Comparison of ENCODE assay signal across 17 mouse cellular contexts in genomic region chr15:102780626-102781025, GRCm38 (mm10). TPM values are rescaled to one million over a fixed set of nuclear protein-coding genes. Genes with fewer than 3 reads are reported as not detected.
DNase-seq lines count a peak whose midpoint lies in the region; ATAC-seq and TF ChIP-seq lines count a peak whose summit lies in the region.
"Had no signal": no experiment of that assay in that cellular context is flagged by ENCODE, and none has a peak within 500 bp of the region (broad histone marks: within the 10 kb centered on the region; RNA-seq: fewer than 3 reads in every experiment).

No protein-coding gene starts in this region.

- no peak for TF ChIP-seq EP300 in stomach, postnatal 0 days (optimal IDR thresholded peaks at IDR 0.05)

- H3K4me2 ChIP-seq in stomach, embryonic 16.5 days (ENCODE audit: low read depth, low read length): no peak overlapping the region
- H3K4me2 ChIP-seq in stomach, postnatal 0 days (replicated peaks; ENCODE audit: low read depth): no peak overlapping the region
- no peak overlapping the region for H3K4me2 ChIP-seq in kidney, postnatal 0 days (ENCODE audit: low read length)
- H3K4me2 ChIP-seq in neural tube, embryonic 15.5 days: no peak overlapping the region
- H3K4me2 ChIP-seq: embryonic facial prominence, embryonic 12.5 days; forebrain, embryonic 15.5 days; hindbrain, embryonic 13.5 days had no signal

- peak; percentile 13; the same call in 1 of the 2 replicates for ATAC-seq in stomach, embryonic 16.5 days (ENCODE audit: insufficient read depth, low FRiP score)
- ATAC-seq in stomach, postnatal 0 days (ENCODE audit: low FRiP score, low TSS enrichment): no peak
- 0 out of 2 replicates have a peak, but pooled peaks have one; percentile 57 for ATAC-seq in kidney, postnatal 0 days (replicated peaks; ENCODE audit: low FRiP score, low read depth)
- ATAC-seq in neural tube, embryonic 15.5 days (ENCODE audit: low FRiP score): no peak
- ATAC-seq: forebrain, embryonic 15.5 days had no signal

- no peaks in the 10 kb centered on the region; the same call in 1 of the 2 replicates for H3K27me3 ChIP-seq in stomach, embryonic 16.5 days (ENCODE audit: control insufficient read depth, insufficient read depth, low read length)
- H3K27me3 ChIP-seq in stomach, postnatal 0 days (ENCODE audit: control insufficient read depth, insufficient read depth, low read length): 0 out of 2 replicates have a peak, but pooled peaks cover 2% of the 10 kb centered on the region
- no peaks in the 10 kb centered on the region for H3K27me3 ChIP-seq in kidney, postnatal 0 days (ENCODE audit: insufficient read depth, low read length)
- no peaks in the 10 kb centered on the region for H3K27me3 ChIP-seq in neural tube, embryonic 15.5 days (replicated peaks)
- H3K27me3 ChIP-seq: forebrain, embryonic 15.5 days had no signal

- no peak overlapping the region for H3K27ac ChIP-seq in stomach, embryonic 16.5 days (ENCODE audit: low read length)
- no peak overlapping the region for H3K27ac ChIP-seq in stomach, postnatal 0 days (replicated peaks)
- no peak overlapping the region for H3K27ac ChIP-seq in kidney, postnatal 0 days
- no peak overlapping the region for H3K27ac ChIP-seq in neural tube, embryonic 15.5 days (replicated peaks)
- H3K27ac ChIP-seq: embryonic facial prominence, embryonic 12.5 days; forebrain, embryonic 15.5 days; heart, embryonic 10.5 days; hindbrain, embryonic 13.5 days had no signal

- no peak for TF ChIP-seq CTCF in stomach, postnatal 0 days (IDR thresholded peaks at IDR 0.05; ENCODE audit: low read depth)
- no peak for TF ChIP-seq CTCF in kidney, postnatal 0 days (IDR thresholded peaks at IDR 0.05; ENCODE audit: low read depth)

- no peak overlapping the region for H3K9ac ChIP-seq in stomach, embryonic 16.5 days (ENCODE audit: low read length)
- H3K9ac ChIP-seq in stomach, postnatal 0 days (ENCODE audit: low read length): no peak overlapping the region
- H3K9ac ChIP-seq in kidney, postnatal 0 days (ENCODE audit: low read depth, low read length): no peak overlapping the region
- no peak overlapping the region for H3K9ac ChIP-seq in neural tube, embryonic 15.5 days (replicated peaks)
- H3K9ac ChIP-seq: embryonic facial prominence, embryonic 12.5 days; forebrain, embryonic 15.5 days; hindbrain, embryonic 13.5 days had no signal

- DNase-seq in stomach, postnatal 0 days (ENCODE audit: low spot score): no peak
- DNase-seq in kidney, postnatal 0 days (ENCODE audit: low spot score): no peak
- DNase-seq in kidney, postnatal 36 days: peak; percentile 84 to 86
- DNase-seq in cerebellum, adult 9-11 months: no peak
- DNase-seq: adrenal gland, adult 8-10 months; adrenal gland, postnatal 36 days; cerebellum, adult 2 months; cerebellum, postnatal 14 days; gastrocnemius, postnatal 10 days; heart, adult 18-20 months; heart, postnatal 10 days had no signal

- H3K4me1 ChIP-seq in stomach, embryonic 16.5 days (ENCODE audit: control insufficient read depth, insufficient read depth, low read length): peaks cover 11% of the 10 kb centered on the region
- H3K4me1 ChIP-seq in stomach, postnatal 0 days (replicated peaks; ENCODE audit: control insufficient read depth, insufficient read depth): no peaks in the 10 kb centered on the region
- H3K4me1 ChIP-seq in kidney, postnatal 0 days (replicated peaks; ENCODE audit: insufficient read depth, low read length): no peaks in the 10 kb centered on the region
- H3K4me1 ChIP-seq in neural tube, embryonic 15.5 days: peaks cover 28% of the 10 kb centered on the region
- H3K4me1 ChIP-seq: embryonic facial prominence, embryonic 12.5 days; forebrain, embryonic 15.5 days; heart, embryonic 10.5 days had no signal

- no peak overlapping the region for H3K4me3 ChIP-seq in stomach, embryonic 16.5 days (replicated peaks; ENCODE audit: low read length)
- no peak overlapping the region for H3K4me3 ChIP-seq in stomach, postnatal 0 days (ENCODE audit: low read depth, low read length)
- H3K4me3 ChIP-seq in kidney, postnatal 0 days (replicated peaks; ENCODE audit: low read depth, low read length): no peak overlapping the region
- no peak overlapping the region for H3K4me3 ChIP-seq in neural tube, embryonic 15.5 days (replicated peaks)
- H3K4me3 ChIP-seq: embryonic facial prominence, embryonic 12.5 days; forebrain, embryonic 15.5 days; heart, embryonic 10.5 days; hindbrain, embryonic 13.5 days had no signal

- WGBS in stomach, embryonic 16.5 days: 73% methylated on average over 6 of the region's 6 CpGs
- WGBS in stomach, postnatal 0 days: 75% methylated on average over 6 of the region's 6 CpGs
- WGBS in kidney, postnatal 0 days: 61% methylated on average over 6 of the region's 6 CpGs
- WGBS in neural tube, embryonic 15.5 days: 84% methylated on average over 6 of the region's 6 CpGs

- H3K9me3 ChIP-seq in stomach, embryonic 16.5 days (replicated peaks; ENCODE audit: control insufficient read depth, low read length): no peaks in the 10 kb centered on the region
- no peaks in the 10 kb centered on the region for H3K9me3 ChIP-seq in stomach, postnatal 0 days (ENCODE audit: control insufficient read depth, low read length)
- H3K9me3 ChIP-seq in kidney, postnatal 0 days (replicated peaks; ENCODE audit: low read length): no peaks in the 10 kb centered on the region
- no peaks in the 10 kb centered on the region for H3K9me3 ChIP-seq in neural tube, embryonic 15.5 days (replicated peaks)
- H3K9me3 ChIP-seq: embryonic facial prominence, embryonic 12.5 days; forebrain, embryonic 15.5 days; heart, embryonic 10.5 days; hindbrain, embryonic 13.5 days had no signal

- no peaks in the 10 kb centered on the region for H3K36me3 ChIP-seq in stomach, embryonic 16.5 days (ENCODE audit: control insufficient read depth, insufficient read depth, low read length)
- H3K36me3 ChIP-seq in stomach, postnatal 0 days (ENCODE audit: control insufficient read depth, insufficient read depth, low read length): no peaks in the 10 kb centered on the region
- H3K36me3 ChIP-seq in kidney, postnatal 0 days (ENCODE audit: insufficient read depth, low read length): no peaks in the 10 kb centered on the region
- H3K36me3 ChIP-seq in neural tube, embryonic 15.5 days: no peaks in the 10 kb centered on the region
- H3K36me3 ChIP-seq: embryonic facial prominence, embryonic 12.5 days; forebrain, embryonic 15.5 days; heart, embryonic 10.5 days; hindbrain, embryonic 13.5 days had no signal

RNA-seq across cellular contexts. Expression of gene Calcoco1, which starts 58.6 kb away (rescaled TPM):
- polyA plus RNA-seq in stomach, embryonic 16.5 days (2015; fragmentation: Nextera tagmentation; extraction: Ambion mirVana): 36.8 and 37.7 TPM in 2 replicates
- 25.5 and 27.6 TPM in 2 replicates for polyA plus RNA-seq in stomach, postnatal 0 days (2015; fragmentation: Nextera tagmentation; extraction: Ambion mirVana)
- 55.2 and 57.5 TPM in 2 replicates for polyA plus RNA-seq in kidney, postnatal 0 days (2015; fragmentation: Nextera tagmentation; extraction: Ambion mirVana)
- polyA plus RNA-seq in neural tube, embryonic 15.5 days (2015; fragmentation: Nextera tagmentation; extraction: Ambion mirVana): 28.3 and 41.6 TPM in 2 replicates

Comparison
In these comparisons a context has a peak if more than half of its experiments do, and no peak if none do; other contexts are left out.
1. ATAC-seq: peak in stomach, embryonic 16.5 days (single experiment) and kidney, postnatal 0 days (single experiment); none in stomach, postnatal 0 days (single experiment) and neural tube, embryonic 15.5 days (single experiment).
2. DNase-seq: peak in kidney, postnatal 36 days (2 of 2); none in stomach, postnatal 0 days (single experiment), kidney, postnatal 0 days (single experiment) and cerebellum, adult 9-11 months (single experiment).